Mouse (Mus musculus) kidney, adult 2 months (tissue): Measurements from ENCODE around the gene Nrip1.

ENCODE experiments used
- CTCF ChIP-seq: fragments of 200-500 bp; conservative IDR thresholded peaks from 2 replicates; pipeline ENCODE4 v1.5.1; 2011; ENCODE audit warnings: low read depth, mild to moderate bottlenecking, control low read depth, low read length, moderate library complexity, mixed read lengths; ENCODE audit not compliant: insufficient read depth, insufficient read length
- POLR2A ChIP-seq: fragments of 200-500 bp; IDR thresholded peaks from one replicate; pipeline ENCODE4 v1.6.1; 2011; ENCODE audit warnings: low read depth, low read length, control low read depth

DNA sequence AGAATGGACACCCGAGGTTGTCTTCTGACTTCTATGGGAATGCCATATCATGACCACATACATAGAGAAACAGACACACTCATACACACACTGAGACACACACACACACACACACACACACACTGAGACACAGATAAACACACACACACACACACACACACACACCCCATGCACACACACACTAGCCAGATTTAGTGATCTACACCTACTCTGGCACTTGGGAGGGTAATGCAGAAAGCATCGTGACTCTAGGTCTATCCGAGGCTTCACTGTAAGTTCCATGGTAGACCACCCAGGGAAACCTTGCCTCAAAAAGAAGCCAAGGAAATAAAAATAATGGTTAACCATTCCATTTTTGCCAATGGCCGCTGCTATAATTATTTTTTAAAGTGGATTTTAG lies 134.8 kb downstream of the Nrip1 start:
- no peak for TF ChIP-seq CTCF
- TF ChIP-seq POLR2A, result no peak
